Mouse (Mus musculus) limb, embryonic 10.5 days (tissue): ENCODE measurements around the gene Tbx19. TPM values are rescaled to one million over a fixed set of nuclear protein-coding genes. Genes with fewer than 3 reads are reported as not detected.

Source experiments
- DNase-seq: peaks from one replicate; pipeline ENCODE4 v3.0.0-alpha.2; 2017; ENCODE audit warnings: low spot score
- H3K27ac ChIP-seq: fragments of 300-500 bp; sonication (generic); 2 replicates; pipeline ENCODE4 v1.5.1; 2016; ENCODE audit warnings: mild to moderate bottlenecking
- H3K27me3 ChIP-seq: fragments of 300-500 bp; sonication (generic); 2 replicates; pipeline ENCODE4 v1.6.1; 2016; ENCODE audit warnings: low read depth, mild to moderate bottlenecking; ENCODE audit not compliant: poor library complexity, severe bottlenecking
- H3K36me3 ChIP-seq: fragments of 300-500 bp; sonication (generic); 2 replicates; pipeline ENCODE4 v1.6.1; 2016; ENCODE audit warnings: mild to moderate bottlenecking, moderate library complexity
- H3K4me1 ChIP-seq: fragments of 300-500 bp; sonication (generic); 2 replicates; pipeline ENCODE4 v1.6.1; 2016
- H3K4me3 ChIP-seq: fragments of 300-500 bp; sonication (generic); 2 replicates; pipeline ENCODE4 v1.5.1; 2016; ENCODE audit warnings: mild to moderate bottlenecking, moderate library complexity
- H3K9me3 ChIP-seq: fragments of 300-500 bp; sonication (generic); replicated peaks from 2 replicates; pipeline ENCODE4 v1.6.1; 2016; ENCODE audit warnings: mild to moderate bottlenecking
- WGBS: fragments of 180-500 bp; shearing (Covaris S2); methylation state at CpG from one replicate; pipeline ENCODE4 v1.1.7; 2016; 5-methylcytosine and 5-hydroxymethylcytosine counted together
- polyA plus RNA-seq: library from polyadenylated mRNA; unstranded; fragments of >200 nt; fragmentation: Nextera tagmentation; extraction: Ambion mirVana; gene quantifications from 2 replicates; pipeline ENCODE4 v1.2.1, GENCODE M21; 2016

Tbx19 gene
- polyA plus RNA-seq, 1 experiment from 2014 or later = not detected

DNA sequence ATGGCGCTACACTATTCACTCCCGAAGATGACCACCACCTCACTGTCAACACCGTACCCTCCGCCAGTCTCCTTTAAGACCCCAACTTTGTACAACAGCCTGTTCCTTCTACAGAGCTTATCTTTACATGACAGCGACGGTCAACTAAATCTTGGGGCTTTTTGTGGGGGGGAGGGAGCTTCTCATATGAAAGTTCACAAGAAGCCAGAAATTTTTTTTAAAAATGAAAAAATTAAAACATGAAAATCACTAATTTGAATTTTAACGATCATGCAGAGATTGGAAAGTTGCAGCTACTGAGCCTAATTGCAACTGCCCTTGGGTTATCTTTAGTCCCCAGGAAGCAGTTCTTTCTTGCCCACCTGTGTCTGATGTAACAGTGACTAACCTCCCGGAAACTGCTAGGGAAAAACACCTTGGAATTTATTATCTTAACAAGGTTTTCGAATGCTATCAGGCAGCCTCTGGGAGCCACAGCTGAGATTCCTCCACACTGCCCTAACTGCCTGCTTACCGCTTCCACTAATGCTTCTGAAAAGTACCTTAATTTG, 32.2 kb upstream of the Tbx19 start:
- Histone ChIP-seq H3K9me3 (no peaks in the 10 kb centered on the region), H3K4me1 (peaks cover 18% of the 10 kb centered on the region), H3K27ac (no peak overlapping the region), H3K27me3 (no peaks in the 10 kb centered on the region), H3K4me3 (peak overlapping the region; percentile 66; the same call in 1 of the 2 replicates), H3K36me3 (no peaks in the 10 kb centered on the region)
- DNase-seq = no peak
- 73% methylated on average over 10 of the region's 10 CpGs for WGBS

DNA sequence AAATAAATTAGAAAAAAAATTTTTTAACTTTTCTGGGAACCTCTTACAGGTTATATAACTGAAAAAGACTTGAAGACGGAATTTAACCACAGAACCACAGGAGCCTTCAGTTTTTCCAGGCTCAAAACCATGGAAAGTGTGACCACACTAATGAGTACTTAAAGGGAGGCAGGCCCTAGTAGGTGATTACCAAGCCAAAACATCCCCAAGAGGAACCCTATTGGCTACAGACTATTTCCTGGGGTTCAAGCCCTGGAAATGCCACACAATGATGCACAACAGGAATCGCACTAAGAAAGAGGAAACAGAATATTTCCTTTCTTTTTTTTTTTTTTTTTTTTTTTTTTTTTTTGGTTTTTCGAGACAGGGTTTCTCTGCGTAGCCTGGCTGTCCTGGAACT, 31.5 kb upstream of the Tbx19 start:
- Histone ChIP-seq H3K4me1 (peaks cover 18% of the 10 kb centered on the region), H3K27me3 (no peaks in the 10 kb centered on the region), H3K36me3 (no peaks in the 10 kb centered on the region), H3K4me3 (no peak overlapping the region), H3K9me3 (no peaks in the 10 kb centered on the region), H3K27ac (no peak overlapping the region)
- 81% methylated on average over 4 of the region's 4 CpGs for WGBS
- DNase-seq = no peak

DNA sequence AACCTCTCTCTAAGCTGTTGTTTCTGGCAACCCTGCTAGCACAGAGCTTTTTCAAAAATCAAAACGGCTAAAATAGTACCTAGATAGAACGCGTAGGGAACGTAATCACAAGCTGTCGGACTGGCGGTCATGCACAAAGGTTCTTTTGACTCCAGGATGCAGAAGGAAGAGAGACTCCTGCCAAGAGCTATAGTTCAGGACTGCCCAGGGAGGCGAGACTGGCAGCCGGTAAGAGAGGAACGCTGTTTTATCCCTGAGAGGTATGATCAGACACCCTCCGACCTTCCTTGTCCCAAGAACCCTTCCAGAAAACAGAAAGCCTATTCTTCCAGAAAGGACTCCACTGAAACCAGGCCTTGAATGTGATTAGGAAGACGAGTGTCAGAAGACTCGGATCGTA, 31.0 kb upstream of the Tbx19 start:
- Histone ChIP-seq H3K36me3 (no peaks in the 10 kb centered on the region), H3K9me3 (no peaks in the 10 kb centered on the region), H3K4me3 (no peak overlapping the region), H3K4me1 (peaks cover 18% of the 10 kb centered on the region), H3K27me3 (no peaks in the 10 kb centered on the region), H3K27ac (no peak overlapping the region)
- 89% methylated on average over 13 of the region's 13 CpGs for WGBS
- DNase-seq = no peak

DNA sequence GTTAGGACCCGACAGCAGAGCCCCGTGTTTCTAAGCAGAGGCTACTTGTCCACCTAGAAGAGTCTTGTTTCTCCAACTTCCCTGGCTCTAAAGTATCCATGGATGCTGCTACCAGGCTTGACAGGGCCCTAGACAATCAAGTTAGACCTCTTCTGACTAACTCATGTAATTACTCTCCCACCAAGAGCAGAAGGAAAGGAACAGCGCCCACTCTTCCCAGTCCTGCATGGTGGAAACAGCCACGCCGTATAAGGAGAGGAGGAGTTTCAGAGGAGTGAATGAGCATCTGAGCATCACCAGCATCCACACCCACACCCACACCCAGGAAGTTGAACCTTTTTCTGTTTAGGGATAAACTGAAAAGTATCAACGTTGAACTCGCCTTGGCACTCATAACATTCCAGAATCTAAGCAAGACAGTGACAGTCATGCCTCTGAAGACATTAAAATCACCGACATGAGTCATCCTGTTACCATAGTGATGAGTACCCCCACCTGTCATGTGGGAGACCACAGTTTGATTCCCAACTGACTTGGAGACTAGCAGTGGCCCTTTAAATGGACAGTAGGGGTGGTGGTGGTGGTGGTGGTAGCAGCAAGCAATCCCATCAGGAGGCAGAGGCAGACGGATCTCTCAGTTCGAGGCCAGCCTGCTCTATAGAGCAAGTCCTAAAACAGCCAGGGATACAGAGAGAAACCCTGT, 30.1 kb upstream of the Tbx19 start:
- Histone ChIP-seq H3K27ac (no peak overlapping the region), H3K9me3 (no peaks in the 10 kb centered on the region), H3K4me3 (no peak overlapping the region), H3K36me3 (no peaks in the 10 kb centered on the region), H3K27me3 (no peaks in the 10 kb centered on the region), H3K4me1 (peaks cover 18% of the 10 kb centered on the region)
- no peak for DNase-seq
- WGBS = 92% methylated on average over 10 of the region's 10 CpGs

DNA sequence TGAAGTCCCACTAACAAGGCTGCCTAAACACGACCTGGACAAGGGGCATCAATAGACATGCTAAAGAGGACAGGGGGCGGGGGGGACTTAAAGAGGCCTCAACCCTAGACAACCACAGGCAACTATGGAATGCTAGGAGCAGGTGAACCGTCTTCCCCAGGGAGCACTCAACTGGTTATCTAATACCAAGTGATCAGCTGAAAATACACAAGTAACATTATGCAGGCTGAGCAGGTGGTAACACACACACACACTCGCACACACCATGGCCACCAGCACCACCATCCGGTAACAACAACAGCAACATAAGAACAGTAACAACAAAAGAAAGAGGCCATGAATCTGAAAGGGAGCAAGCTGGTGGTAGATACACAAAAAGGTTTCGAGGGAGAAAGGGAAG, 29.5 kb upstream of the Tbx19 start:
- peaks cover 15% of the 10 kb centered on the region for H3K4me1 ChIP-seq

DNA sequence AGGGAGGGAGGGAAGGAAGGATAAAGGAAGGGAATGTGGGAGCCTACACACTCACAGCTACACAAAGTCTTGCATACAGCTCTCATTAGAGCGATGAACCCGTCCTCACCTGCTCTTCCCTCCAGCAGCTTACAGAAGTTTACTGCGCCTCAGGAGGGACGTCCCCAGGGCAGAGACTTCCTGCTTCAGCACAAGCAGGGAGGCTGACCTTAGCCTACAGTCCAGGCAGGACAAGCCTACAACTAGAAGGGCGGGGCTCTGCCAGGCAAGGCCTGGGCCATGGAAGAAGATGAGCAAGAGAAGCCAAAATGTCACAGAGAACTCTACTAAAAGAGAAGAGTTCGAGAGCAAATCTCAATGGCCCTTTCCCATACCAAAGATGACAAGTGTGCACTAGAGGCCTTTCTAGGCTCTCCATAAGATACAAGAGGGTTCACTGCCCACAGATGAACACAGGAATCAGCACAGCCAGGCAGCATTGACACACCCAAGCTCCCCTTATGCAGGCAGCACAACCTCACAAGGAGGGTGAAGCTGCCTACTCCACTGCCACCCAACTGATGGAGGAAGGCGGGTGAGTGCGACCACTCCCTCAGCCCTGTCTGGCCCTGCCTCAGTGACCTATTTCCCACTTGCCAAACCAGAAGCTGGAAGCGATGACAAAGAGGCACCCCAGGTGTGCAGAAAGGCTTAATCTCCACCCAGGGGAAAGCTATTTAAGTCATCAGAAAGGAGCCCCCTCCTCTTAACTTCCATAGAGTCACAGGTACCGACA, 28.4 kb upstream of the Tbx19 start:
- 79% methylated on average over 10 of the region's 10 CpGs for WGBS
- DNase-seq = no peak
- Histone ChIP-seq H3K27ac (no peak overlapping the region), H3K27me3 (no peaks in the 10 kb centered on the region), H3K36me3 (no peaks in the 10 kb centered on the region), H3K9me3 (no peaks in the 10 kb centered on the region), H3K4me3 (no peak overlapping the region), H3K4me1 (peaks cover 14% of the 10 kb centered on the region; the same call in 1 of the 2 replicates)

More for the DNA sequence above, 29.5 kb upstream of the Tbx19 start:
- no peaks in the 10 kb centered on the region for H3K36me3 ChIP-seq
- no peak overlapping the region for H3K4me3 ChIP-seq
- WGBS = 83% methylated on average over 6 of the region's 6 CpGs
- no peaks in the 10 kb centered on the region for H3K27me3 ChIP-seq
- no peak for DNase-seq
- no peaks in the 10 kb centered on the region for H3K9me3 ChIP-seq
- no peak overlapping the region for H3K27ac ChIP-seq

DNA sequence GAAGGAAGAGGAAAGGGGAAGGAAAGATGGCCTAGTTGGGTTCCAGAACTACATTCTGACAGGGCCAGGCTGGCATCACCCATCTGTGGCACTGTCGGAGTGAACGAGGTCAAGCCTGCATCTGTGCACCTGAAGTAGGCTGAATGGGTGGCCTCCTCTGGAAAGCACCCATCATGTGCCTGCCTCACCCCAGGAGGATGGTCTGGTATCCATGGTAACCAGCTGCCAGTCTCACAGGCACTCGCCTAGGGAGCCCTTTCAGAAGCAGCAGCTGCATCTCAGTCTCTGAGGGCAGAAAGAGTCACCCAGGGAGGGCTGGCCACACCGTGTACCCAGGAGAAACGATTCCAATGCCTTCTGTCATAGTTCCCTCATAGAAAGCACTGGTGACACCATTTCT, 26.8 kb upstream of the Tbx19 start:
- Histone ChIP-seq H3K36me3 (0 out of 2 replicates have a peak, but pooled peaks cover 3% of the 10 kb centered on the region), H3K4me3 (no peak overlapping the region), H3K9me3 (no peaks in the 10 kb centered on the region), H3K4me1 (peaks cover 8% of the 10 kb centered on the region; the same call in 1 of the 2 replicates), H3K27me3 (no peaks in the 10 kb centered on the region), H3K27ac (no peak overlapping the region)
- 81% methylated on average over 5 of the region's 5 CpGs for WGBS
- peak; percentile 11 for DNase-seq

DNA sequence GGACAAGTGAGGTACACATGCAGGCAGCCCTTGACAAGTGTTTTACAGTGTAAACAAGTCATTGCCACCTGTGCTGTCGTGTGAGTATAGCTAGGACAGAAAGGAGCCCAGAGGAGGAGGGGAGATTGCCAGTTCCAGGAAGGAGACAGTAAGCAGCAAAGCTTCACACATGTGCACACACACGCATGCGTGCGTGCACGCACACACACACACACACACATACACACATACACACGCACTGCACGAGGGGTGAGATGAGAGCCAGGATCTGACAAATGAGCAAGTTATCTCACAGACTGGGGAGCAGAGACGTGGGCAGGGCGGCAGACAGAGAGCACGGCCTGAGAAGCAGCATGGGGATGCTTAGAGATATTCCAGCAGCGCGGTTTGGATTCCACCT, 25.9 kb upstream of the Tbx19 start:
- no peak overlapping the region for H3K4me3 ChIP-seq
- H3K36me3 ChIP-seq = peaks cover 7% of the 10 kb centered on the region; the same call in 1 of the 2 replicates
- 90% methylated on average over 12 of the region's 12 CpGs for WGBS
- no peak overlapping the region for H3K27ac ChIP-seq
- H3K27me3 ChIP-seq = no peaks in the 10 kb centered on the region
- no peaks in the 10 kb centered on the region for H3K9me3 ChIP-seq
- H3K4me1 ChIP-seq = peaks cover 8% of the 10 kb centered on the region; the same call in 1 of the 2 replicates
- DNase-seq = no peak

DNA sequence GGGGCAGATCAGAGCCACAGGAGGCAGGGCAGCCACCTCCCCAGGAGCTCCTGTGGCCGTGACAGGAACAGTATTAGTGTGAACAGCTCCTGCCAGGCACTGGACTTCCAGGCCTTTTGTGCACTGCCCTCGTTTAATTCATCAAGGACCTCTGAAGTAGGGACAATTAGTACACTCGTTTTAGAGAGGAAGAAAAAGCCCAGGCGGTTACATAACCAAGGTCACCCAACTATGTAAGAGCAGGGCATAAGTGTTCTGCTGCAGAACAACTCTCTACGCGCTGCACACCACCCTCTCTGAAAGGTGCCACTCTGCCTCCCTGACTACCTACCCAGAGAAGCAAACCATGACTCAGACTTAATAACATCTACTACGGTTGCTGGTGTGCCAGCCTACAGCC, 24.5 kb upstream of the Tbx19 start:
- 68% methylated on average over 7 of the region's 7 CpGs for WGBS
- Histone ChIP-seq H3K36me3 (peaks cover 7% of the 10 kb centered on the region; the same call in 1 of the 2 replicates), H3K27me3 (no peaks in the 10 kb centered on the region), H3K27ac (no peak overlapping the region), H3K4me1 (peaks cover 14% of the 10 kb centered on the region), H3K9me3 (no peaks in the 10 kb centered on the region), H3K4me3 (no peak overlapping the region)
- DNase-seq = no peak

DNA sequence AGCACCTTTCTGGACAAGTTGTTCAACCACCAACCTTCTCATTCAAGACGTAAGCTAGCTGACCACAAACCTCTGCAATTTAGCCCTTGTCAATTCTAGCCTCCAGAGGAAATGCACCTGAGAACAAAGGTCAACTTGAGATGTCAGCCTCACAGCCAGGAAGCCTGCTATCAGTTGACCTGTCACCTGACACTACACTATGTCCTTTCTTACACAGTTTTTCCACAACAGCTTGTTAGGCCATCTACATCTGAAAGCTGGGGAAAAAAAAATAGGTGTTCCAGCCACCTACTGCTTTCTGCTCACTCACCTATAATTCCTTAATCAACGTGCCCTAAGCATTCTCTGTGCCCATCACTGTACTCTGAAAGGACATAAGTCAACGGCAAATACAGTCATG, 23.6 kb upstream of the Tbx19 start:
- no peak for DNase-seq
- H3K27ac ChIP-seq = no peak overlapping the region
- peaks cover 7% of the 10 kb centered on the region; the same call in 1 of the 2 replicates for H3K36me3 ChIP-seq
- H3K9me3 ChIP-seq = no peaks in the 10 kb centered on the region
- H3K4me1 ChIP-seq = peaks cover 14% of the 10 kb centered on the region
- no peaks in the 10 kb centered on the region for H3K27me3 ChIP-seq
- 83% methylated on average over 3 of the region's 3 CpGs for WGBS
- H3K4me3 ChIP-seq = no peak overlapping the region

DNA sequence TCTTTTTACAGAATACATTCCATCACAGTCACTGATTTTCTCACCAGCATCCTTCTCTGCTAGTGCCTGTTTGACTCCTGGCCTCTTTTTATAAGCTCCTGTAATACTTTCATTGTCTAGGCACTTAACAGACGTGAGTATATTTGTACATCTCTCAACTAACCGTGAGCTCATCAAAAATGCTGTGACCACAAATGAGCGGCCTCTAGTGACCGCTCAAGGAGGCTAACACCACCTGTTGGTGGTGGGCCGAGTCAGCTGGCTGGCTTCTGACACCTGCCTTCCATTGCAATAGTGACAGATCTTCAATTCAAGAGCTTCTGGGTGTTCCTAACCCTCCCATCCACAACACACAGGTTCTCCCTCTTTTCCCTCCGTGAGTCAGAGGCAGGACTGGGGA, 22.8 kb upstream of the Tbx19 start:
- H3K9me3 ChIP-seq = no peaks in the 10 kb centered on the region
- no peak overlapping the region for H3K4me3 ChIP-seq
- no peak for DNase-seq
- H3K36me3 ChIP-seq = peaks cover 11% of the 10 kb centered on the region; the same call in 1 of the 2 replicates
- no peaks in the 10 kb centered on the region for H3K27me3 ChIP-seq
- 79% methylated on average over 6 of the region's 6 CpGs for WGBS
- H3K27ac ChIP-seq = no peak overlapping the region
- H3K4me1 ChIP-seq = peaks cover 11% of the 10 kb centered on the region

DNA sequence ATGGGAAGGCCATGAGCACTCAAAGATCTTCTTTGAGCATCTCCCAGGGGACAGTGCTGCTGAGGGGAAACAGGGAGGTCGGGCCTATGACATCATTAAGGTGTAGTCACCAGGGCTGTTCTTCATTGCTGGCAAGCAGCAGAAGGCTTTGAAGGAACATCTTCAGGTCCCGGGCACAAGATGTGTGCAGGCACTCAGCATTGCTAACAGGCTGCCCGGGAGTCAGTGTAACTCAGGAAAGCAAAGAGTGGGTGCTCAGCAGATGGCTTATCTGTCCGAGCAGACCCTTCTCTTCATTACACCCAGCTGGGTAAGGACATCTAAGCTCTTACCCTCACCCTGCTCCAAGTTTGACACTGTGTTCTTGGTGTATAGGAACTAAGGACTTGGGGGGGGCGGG, 18.7 kb upstream of the Tbx19 start:
- H3K36me3 ChIP-seq = peaks cover 16% of the 10 kb centered on the region

DNA sequence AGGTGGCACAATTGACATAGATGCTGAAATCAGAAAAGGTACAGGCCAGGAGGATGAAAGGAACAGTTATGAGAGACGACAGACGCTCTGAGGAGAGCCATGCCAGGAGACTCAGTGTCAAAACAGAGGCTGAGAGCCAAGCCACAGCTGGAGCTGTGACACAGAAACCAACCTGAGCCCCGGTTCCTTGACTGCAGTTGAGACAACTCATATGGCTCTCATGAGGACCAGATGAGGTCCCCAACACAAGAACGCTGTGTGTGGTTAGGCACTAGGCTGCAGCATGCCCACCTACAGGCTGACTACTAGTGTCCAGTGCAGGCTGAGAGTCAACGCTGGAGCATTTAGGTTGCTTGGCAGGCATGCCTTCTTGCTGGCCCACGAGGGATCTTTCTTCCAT, 17.5 kb upstream of the Tbx19 start:
- no peaks in the 10 kb centered on the region for H3K9me3 ChIP-seq
- DNase-seq = no peak
- H3K27me3 ChIP-seq = no peaks in the 10 kb centered on the region
- no peak overlapping the region for H3K27ac ChIP-seq
- WGBS = 84% methylated on average over 6 of the region's 6 CpGs
- no peak overlapping the region for H3K4me3 ChIP-seq
- H3K4me1 ChIP-seq = peaks cover 6% of the 10 kb centered on the region; the same call in 1 of the 2 replicates
- peaks cover 16% of the 10 kb centered on the region for H3K36me3 ChIP-seq

More for the DNA sequence above, 18.7 kb upstream of the Tbx19 start:
- no peak for DNase-seq
- H3K27ac ChIP-seq = no peak overlapping the region
- no peaks in the 10 kb centered on the region for H3K27me3 ChIP-seq
- WGBS = 80% methylated on average over 5 of the region's 5 CpGs
- H3K4me3 ChIP-seq = no peak overlapping the region
- H3K9me3 ChIP-seq = no peaks in the 10 kb centered on the region
- peaks cover 6% of the 10 kb centered on the region; the same call in 1 of the 2 replicates for H3K4me1 ChIP-seq
